Comparison of ENCODE assay signal across 9 mouse cellular contexts in the genomic region with DNA sequence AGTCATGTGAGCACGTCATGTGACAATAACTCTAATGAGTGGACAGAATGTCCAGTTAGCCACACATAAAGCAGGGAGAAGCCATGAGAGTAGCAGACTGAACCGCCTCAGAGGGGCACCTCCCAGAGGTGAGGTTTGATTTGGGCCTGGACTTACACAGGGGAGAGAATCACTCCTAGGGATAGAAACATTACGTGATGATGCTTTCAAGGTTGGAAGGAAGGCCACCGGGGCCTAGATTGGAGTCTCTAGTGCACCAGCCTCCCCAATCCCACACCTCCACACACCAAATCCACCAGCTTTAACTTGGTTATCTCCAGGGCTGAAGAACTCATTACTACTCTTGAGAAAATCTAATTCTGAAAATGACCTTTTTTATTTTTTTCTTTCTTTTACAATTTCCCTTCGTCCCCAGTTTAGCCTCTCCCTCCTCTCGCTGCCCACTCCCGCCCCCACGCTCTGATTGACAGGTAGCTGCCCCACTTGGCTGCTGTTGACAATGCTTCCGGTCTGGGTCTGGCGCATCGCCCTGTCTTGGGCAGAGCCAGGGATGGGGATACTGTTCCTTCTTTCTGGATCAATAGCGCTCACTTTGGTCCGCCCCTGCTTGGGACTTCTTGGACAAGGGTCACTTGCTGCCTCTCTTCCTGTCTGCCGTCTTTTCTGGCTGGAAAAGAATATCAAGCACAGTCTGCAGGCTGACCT.
DNase-seq lines count a peak whose midpoint lies in the region; ATAC-seq lines count a peak whose summit lies in the region.
"Had no signal": no experiment of that assay in that cellular context is flagged by ENCODE, and none has a peak within 500 bp of the region (broad histone marks: within the 10 kb centered on the region; RNA-seq: fewer than 3 reads in every experiment).

No protein-coding gene starts in this region.

- DNase-seq in cerebellum, adult 11 months, result peak; percentile 16
- no peak for DNase-seq in neural tube, embryonic 11.5 days (ENCODE audit: low spot score)
- DNase-seq in heart, postnatal 4 days, result peak; percentile 64
- DNase-seq in natural killer cell, adult 2 months (ENCODE audit: low spot score in 2 of 2), result no peak

- H3K36me3 ChIP-seq in neural tube, embryonic 11.5 days (ENCODE audit: control insufficient read depth, insufficient read depth, low read length), result no peaks in the 10 kb centered on the region; the same call in 1 of the 2 replicates
- no peaks in the 10 kb centered on the region for H3K36me3 ChIP-seq in neural tube, embryonic 15.5 days
- no peaks in the 10 kb centered on the region for H3K36me3 ChIP-seq in neural tube, embryonic 13.5 days
- H3K36me3 ChIP-seq in forebrain, embryonic 13.5 days (ENCODE audit: poor library complexity, severe bottlenecking), result no peaks in the 10 kb centered on the region
- H3K36me3 ChIP-seq: liver, embryonic 15.5 days had no signal

- peak overlapping the region; percentile 80 for H3K27ac ChIP-seq in neural tube, embryonic 11.5 days (ENCODE audit: low read depth, low read length)
- H3K27ac ChIP-seq in neural tube, embryonic 15.5 days (replicated peaks), result no peak overlapping the region
- H3K27ac ChIP-seq in neural tube, embryonic 13.5 days (replicated peaks), result peak overlapping the region; percentile 72
- H3K27ac ChIP-seq in forebrain, embryonic 13.5 days, result no peak overlapping the region
- H3K27ac ChIP-seq: liver, embryonic 15.5 days had no signal

- peaks cover 8% of the 10 kb centered on the region; the same call in 1 of the 2 replicates for H3K4me1 ChIP-seq in neural tube, embryonic 11.5 days (ENCODE audit: control insufficient read depth, insufficient read depth, low read length)
- H3K4me1 ChIP-seq in neural tube, embryonic 15.5 days, result peaks cover 17% of the 10 kb centered on the region
- peaks cover 18% of the 10 kb centered on the region for H3K4me1 ChIP-seq in neural tube, embryonic 13.5 days (replicated peaks)
- H3K4me1 ChIP-seq in forebrain, embryonic 13.5 days, result peaks cover 17% of the 10 kb centered on the region
- H3K4me1 ChIP-seq: liver, embryonic 15.5 days had no signal

- H3K9me3 ChIP-seq in neural tube, embryonic 11.5 days (ENCODE audit: control insufficient read depth, low read length), result no peaks in the 10 kb centered on the region
- H3K9me3 ChIP-seq in neural tube, embryonic 15.5 days (replicated peaks), result no peaks in the 10 kb centered on the region
- H3K9me3 ChIP-seq in neural tube, embryonic 13.5 days, result no peaks in the 10 kb centered on the region
- no peaks in the 10 kb centered on the region for H3K9me3 ChIP-seq in forebrain, embryonic 13.5 days (replicated peaks)
- H3K9me3 ChIP-seq: liver, embryonic 15.5 days had no signal

- WGBS in neural tube, embryonic 11.5 days, result 79% methylated on average over 14 of the region's 14 CpGs
- 80% methylated on average over 14 of the region's 14 CpGs for WGBS in neural tube, embryonic 15.5 days
- 80% methylated on average over 14 of the region's 14 CpGs for WGBS in neural tube, embryonic 13.5 days
- 80% methylated on average over 14 of the region's 14 CpGs for WGBS in forebrain, embryonic 13.5 days

- H3K4me2 ChIP-seq in neural tube, embryonic 11.5 days (ENCODE audit: low read depth), result no peak overlapping the region
- no peak overlapping the region for H3K4me2 ChIP-seq in neural tube, embryonic 15.5 days
- no peak overlapping the region for H3K4me2 ChIP-seq in neural tube, embryonic 13.5 days
- H3K4me2 ChIP-seq in forebrain, embryonic 13.5 days, result no peak overlapping the region
- H3K4me2 ChIP-seq: liver, embryonic 15.5 days had no signal

- H3K4me3 ChIP-seq in neural tube, embryonic 11.5 days (ENCODE audit: low read depth, low read length), result no peak overlapping the region
- no peak overlapping the region for H3K4me3 ChIP-seq in neural tube, embryonic 15.5 days (replicated peaks)
- no peak overlapping the region for H3K4me3 ChIP-seq in neural tube, embryonic 13.5 days
- H3K4me3 ChIP-seq in forebrain, embryonic 13.5 days, result no peak overlapping the region
- H3K4me3 ChIP-seq: liver, embryonic 15.5 days had no signal

- H3K9ac ChIP-seq in neural tube, embryonic 11.5 days (ENCODE audit: low read length), result peak overlapping the region; percentile 14
- H3K9ac ChIP-seq in neural tube, embryonic 15.5 days (replicated peaks), result no peak overlapping the region
- no peak overlapping the region for H3K9ac ChIP-seq in neural tube, embryonic 13.5 days
- H3K9ac ChIP-seq in forebrain, embryonic 13.5 days, result no peak overlapping the region
- H3K9ac ChIP-seq: liver, embryonic 15.5 days had no signal

- H3K27me3 ChIP-seq in neural tube, embryonic 11.5 days (ENCODE audit: control insufficient read depth, insufficient read depth, low read length), result no peaks in the 10 kb centered on the region
- no peaks in the 10 kb centered on the region for H3K27me3 ChIP-seq in neural tube, embryonic 15.5 days (replicated peaks)
- no peaks in the 10 kb centered on the region for H3K27me3 ChIP-seq in neural tube, embryonic 13.5 days
- H3K27me3 ChIP-seq in forebrain, embryonic 13.5 days, result peaks cover 7% of the 10 kb centered on the region; the same call in 1 of the 2 replicates
- H3K27me3 ChIP-seq: liver, embryonic 15.5 days had no signal

- no peak for ATAC-seq in cerebellum, adult (ENCODE audit: insufficient number of reproducible peaks, low FRiP score, low TSS enrichment)
- no peak for ATAC-seq in neural tube, embryonic 11.5 days (ENCODE audit: insufficient read depth, low FRiP score, low TSS enrichment)
- no peak for ATAC-seq in neural tube, embryonic 15.5 days (ENCODE audit: low FRiP score)
- ATAC-seq in neural tube, embryonic 13.5 days (ENCODE audit: low read depth), result no peak
- ATAC-seq in forebrain, embryonic 13.5 days, result no peak

Comparison
In these comparisons a context has a peak if more than half of its experiments do, and no peak if none do; other contexts are left out.
1. H3K27ac ChIP-seq: peak in neural tube, embryonic 11.5 days (single experiment) and neural tube, embryonic 13.5 days (single experiment); none in neural tube, embryonic 15.5 days (single experiment) and forebrain, embryonic 13.5 days (single experiment).
2. DNase-seq: peak in cerebellum, adult 11 months (single experiment) and heart, postnatal 4 days (single experiment); none in neural tube, embryonic 11.5 days (single experiment) and natural killer cell, adult 2 months (0 of 2).